Mouse (Mus musculus) stomach, embryonic 14.5 days (tissue): ENCODE results near the gene Chm. TPM values are rescaled to one million over a fixed set of nuclear protein-coding genes. Genes with fewer than 3 reads are reported as not detected.

Source experiments
- ATAC-seq: fragments of 200-750 bp; cut with Nextera tagmentation; 2 replicates; pipeline ENCODE4 v1.8.0; 2017; ENCODE audit warnings: low read depth, moderate TSS enrichment; ENCODE audit not compliant: insufficient number of reproducible peaks, insufficient read depth, low FRiP score
- H3K27ac ChIP-seq: fragments of 300-500 bp; sonication (generic); 2 replicates; pipeline ENCODE4 v1.5.1; 2014; ENCODE audit warnings: mild to moderate bottlenecking, low read length, moderate library complexity, mixed read lengths
- H3K27me3 ChIP-seq: fragments of 300-500 bp; sonication (generic); 2 replicates; pipeline ENCODE4 v1.6.1; 2014; ENCODE audit warnings: low read length, control low read depth, mixed read lengths; ENCODE audit not compliant: control insufficient read depth, insufficient read depth
- H3K36me3 ChIP-seq: fragments of 300-500 bp; sonication (generic); 2 replicates; pipeline ENCODE4 v1.6.1; 2014; ENCODE audit warnings: mild to moderate bottlenecking, control low read depth, low read length, moderate library complexity, mixed read lengths; ENCODE audit not compliant: control insufficient read depth, insufficient read depth
- H3K4me1 ChIP-seq: fragments of 300-500 bp; sonication (generic); 2 replicates; pipeline ENCODE4 v1.6.1; 2014; ENCODE audit warnings: low read length, control low read depth, mixed read lengths; ENCODE audit not compliant: control insufficient read depth, insufficient read depth
- H3K4me2 ChIP-seq: fragments of 300-500 bp; sonication (generic); replicated peaks from 2 replicates; pipeline ENCODE4 v1.6.1; 2014; ENCODE audit warnings: low read depth, low read length, control low read depth
- H3K4me3 ChIP-seq: fragments of 300-500 bp; sonication (generic); 2 replicates; pipeline ENCODE4 v1.5.1; 2014; ENCODE audit warnings: low read depth, low read length, control low read depth
- H3K9ac ChIP-seq: fragments of 300-500 bp; sonication (generic); replicated peaks from 2 replicates; pipeline ENCODE4 v1.6.1; 2014; ENCODE audit warnings: low read depth, mild to moderate bottlenecking, control low read depth, low read length, moderate library complexity, mixed read lengths
- H3K9me3 ChIP-seq: fragments of 300-500 bp; sonication (generic); 2 replicates; pipeline ENCODE4 v1.6.1; 2016; ENCODE audit warnings: low read depth, low read length, control low read depth; ENCODE audit not compliant: control insufficient read depth
- WGBS: fragments of 180-500 bp; shearing (Covaris S2); extraction: QIAGEN DNeasy Blood & Tissue Kit; methylation state at CpG from one replicate; pipeline ENCODE4 v1.1.7; 2014; 5-methylcytosine and 5-hydroxymethylcytosine counted together
- microRNA counts: library from miRNA; unstranded; fragments of <30 nt; microRNA quantifications from one replicate; lab custom pipeline; 2016
- microRNA-seq: library from miRNA; unstranded; fragments of <30 nt; microRNA quantifications from one replicate; pipeline ENCODE4, GENCODE M21; 2016
- polyA plus RNA-seq: library from polyadenylated mRNA; unstranded; fragments of >200 nt; fragmentation: Nextera tagmentation; extraction: Ambion mirVana; gene quantifications from 2 replicates; pipeline ENCODE4 v1.2.1, GENCODE M21; 2014

Gene Chm
- polyA plus RNA-seq, 1 experiment from 2014 or later: 18.0 TPM

- Histone ChIP-seq H3K27ac (no peak overlapping the region), H3K9me3 (no peaks in the 10 kb centered on the region), H3K4me1 (no peaks in the 10 kb centered on the region), H3K4me2 (no peak overlapping the region), H3K9ac (no peak overlapping the region), H3K27me3 (no peaks in the 10 kb centered on the region), H3K36me3 (no peaks in the 10 kb centered on the region), H3K4me3 (no peak overlapping the region)
- no peak for ATAC-seq
- WGBS: 88% methylated on average over 2 of the region's 2 CpGs
Measured at GRCm38 (mm10) chrX:113076053-113076452, 109.3 kb downstream of the Chm start.

GRCm38 (mm10) chrX:113074823-113075222 lies 110.5 kb downstream of the Chm start:
- Histone ChIP-seq H3K27ac (no peak overlapping the region), H3K9me3 (no peaks in the 10 kb centered on the region), H3K4me3 (no peak overlapping the region), H3K27me3 (no peaks in the 10 kb centered on the region), H3K4me2 (no peak overlapping the region), H3K36me3 (no peaks in the 10 kb centered on the region), H3K4me1 (no peaks in the 10 kb centered on the region), H3K9ac (no peak overlapping the region)
- WGBS: 81% methylated on average over 4 of the region's 4 CpGs
- ATAC-seq: no peak

- H3K27me3 ChIP-seq: no peaks in the 10 kb centered on the region
- no peak overlapping the region for H3K4me2 ChIP-seq
- H3K36me3 ChIP-seq: no peaks in the 10 kb centered on the region
- WGBS: 71% methylated on average over 3 of the region's 3 CpGs
- H3K9ac ChIP-seq: no peak overlapping the region
- ATAC-seq: no peak
- H3K4me3 ChIP-seq: no peak overlapping the region
- H3K27ac ChIP-seq: no peak overlapping the region
- H3K9me3 ChIP-seq: no peaks in the 10 kb centered on the region
- no peaks in the 10 kb centered on the region for H3K4me1 ChIP-seq
Measured at GRCm38 (mm10) chrX:113003621-113004020, 181.7 kb downstream of the Chm start.

- WGBS: 63% methylated on average over 3 of the region's 3 CpGs
- no peak overlapping the region for H3K4me2 ChIP-seq
- H3K27ac ChIP-seq: no peak overlapping the region
- H3K27me3 ChIP-seq: no peaks in the 10 kb centered on the region
- H3K9me3 ChIP-seq: no peaks in the 10 kb centered on the region
- no peak overlapping the region for H3K4me3 ChIP-seq
- no peaks in the 10 kb centered on the region for H3K4me1 ChIP-seq
- no peaks in the 10 kb centered on the region for H3K36me3 ChIP-seq
- H3K9ac ChIP-seq: no peak overlapping the region
- ATAC-seq: no peak
Measured at GRCm38 (mm10) chrX:113002192-113002591, 183.1 kb downstream of the Chm start.

MicroRNAs within 50 kb of the gene (microRNA counts, 519-probe panel; counts per million panel counts)
- microRNA mmu-miR-361 (lab: Ali Mortazavi, UCI): 3,366 counts per million, percentile 64 among the panel's probes with 10 or more counts

Small RNAs within 50 kb of the gene (microRNA-seq; reads per million reads assigned to microRNA genes)
- 3,013 reads per million, percentile 84 among the genes with 10 or more reads in this experiment for gene Mir361

Other genes with a start within 250 kb of the Chm start
- 4.7 and 5.1 TPM in 2 replicates for gene Dach2, start 112.0 kb upstream of the Chm start, polyA plus RNA-seq